Mouse (Mus musculus): ENCODE results near the gene Yy2. TPM values are rescaled to one million over a fixed set of nuclear protein-coding genes. Genes with fewer than 3 reads are reported as not detected.

Gene Yy2
- 2.9 and 3.1 TPM in 2 replicates for polyA plus RNA-seq (2014; fragmentation: Nextera tagmentation; extraction: Ambion mirVana)

GRCm38 (mm10) chrX:157568840-157569239 is at the start of gene Yy2:
Gene Yy2, minus strand, starts transcription at chrX:157568985.
- H3K4me2 ChIP-seq (ENCODE audit: low read length): no peak within 1 kb of the TSS
- peaks cover 18% of the 10 kb centered on the region; the same call in 1 of the 2 replicates for H3K36me3 ChIP-seq (ENCODE audit: control insufficient read depth, insufficient read depth, low read length)
- no peaks in the 10 kb centered on the region for H3K4me1 ChIP-seq (ENCODE audit: control insufficient read depth in 2 of 2, insufficient read depth in 2 of 2, low read length in 2 of 2)
- H3K9ac ChIP-seq (ENCODE audit: low read length): no peak within 1 kb of the TSS
- no peak for ATAC-seq (ENCODE audit: insufficient number of reproducible peaks, insufficient read depth, low FRiP score, low read depth)
- 77% methylated on average over 26 of the region's 26 CpGs for WGBS
- no peak within 1 kb of the TSS for H3K27ac ChIP-seq (replicated peaks in 1 of 2; ENCODE audit: control insufficient read depth in 1 of 2, insufficient read depth in 1 of 2, low read depth in 2 of 2, low read length in 2 of 2)
- H3K4me3 ChIP-seq (ENCODE audit: control insufficient read depth in 1 of 2, insufficient read depth in 1 of 2, low read depth in 1 of 2, low read length in 2 of 2): no peak within 1 kb of the TSS
- H3K9me3 ChIP-seq (ENCODE audit: control insufficient read depth, low read length): no peaks in the 10 kb centered on the region
- no peaks in the 10 kb centered on the region for H3K27me3 ChIP-seq (ENCODE audit: control insufficient read depth, insufficient read depth, low read length)

GRCm38 (mm10) chrX:157612894-157613293 is 44.1 kb upstream of the Yy2 start:
- Histone ChIP-seq H3K9me3 (ENCODE audit: control insufficient read depth, low read length) (no peaks in the 10 kb centered on the region), H3K4me2 (ENCODE audit: low read length) (peak overlapping the region; percentile 59), H3K9ac (ENCODE audit: low read length) (no peak overlapping the region), H3K27me3 (ENCODE audit: control insufficient read depth, insufficient read depth, low read length) (no peaks in the 10 kb centered on the region), H3K4me1 (ENCODE audit: control insufficient read depth in 2 of 2, insufficient read depth in 2 of 2, low read length in 2 of 2) (no peaks in the 10 kb centered on the region; a peak in 1 of 4 replicates), H3K27ac (replicated peaks in 1 of 2; ENCODE audit: control insufficient read depth in 1 of 2, insufficient read depth in 1 of 2, low read depth in 2 of 2, low read length in 2 of 2) (no peak overlapping the region), H3K4me3 (ENCODE audit: control insufficient read depth in 1 of 2, insufficient read depth in 1 of 2, low read depth in 1 of 2, low read length in 2 of 2) (peak overlapping the region; percentile 13 to 19; a peak in 1 of 4 replicates), H3K36me3 (ENCODE audit: control insufficient read depth, insufficient read depth, low read length) (no peaks in the 10 kb centered on the region)
- 27% methylated on average over 31 of the region's 32 CpGs for WGBS
- no peak for ATAC-seq (ENCODE audit: insufficient number of reproducible peaks, insufficient read depth, low FRiP score, low read depth)

GRCm38 (mm10) chrX:157601450-157601849 is 32.7 kb upstream of the Yy2 start:
- Histone ChIP-seq H3K9me3 (ENCODE audit: control insufficient read depth, low read length) (no peaks in the 10 kb centered on the region), H3K4me1 (ENCODE audit: control insufficient read depth in 2 of 2, insufficient read depth in 2 of 2, low read length in 2 of 2) (peaks cover 0 to 9% of the 10 kb centered on the region in 2 experiments; a peak in 1 of 4 replicates), H3K9ac (ENCODE audit: low read length) (no peak overlapping the region), H3K27ac (replicated peaks in 1 of 2; ENCODE audit: control insufficient read depth in 1 of 2, insufficient read depth in 1 of 2, low read depth in 2 of 2, low read length in 2 of 2) (no peak overlapping the region; a peak in 2 of 4 replicates), H3K4me2 (ENCODE audit: low read length) (no peak overlapping the region), H3K36me3 (ENCODE audit: control insufficient read depth, insufficient read depth, low read length) (no peaks in the 10 kb centered on the region), H3K4me3 (ENCODE audit: control insufficient read depth in 1 of 2, insufficient read depth in 1 of 2, low read depth in 1 of 2, low read length in 2 of 2) (no peak overlapping the region), H3K27me3 (ENCODE audit: control insufficient read depth, insufficient read depth, low read length) (no peaks in the 10 kb centered on the region)
- WGBS: 15% methylated on average over 3 of the region's 3 CpGs
- ATAC-seq (ENCODE audit: insufficient number of reproducible peaks, insufficient read depth, low FRiP score, low read depth): no peak

GRCm38 (mm10) chrX:157598186-157598996 is 29.6 kb upstream of the Yy2 start, which contains the start of gene Mbtps2:
Gene Mbtps2, minus strand, starts transcription at chrX:157598715.
- Histone ChIP-seq H3K9me3 (ENCODE audit: control insufficient read depth, low read length) (no peaks in the 10 kb centered on the region), H3K36me3 (ENCODE audit: control insufficient read depth, insufficient read depth, low read length) (no peaks in the 10 kb centered on the region), H3K4me2 (ENCODE audit: low read length) (peak within 1 kb of the TSS; percentile 64), H3K4me3 (ENCODE audit: control insufficient read depth in 1 of 2, insufficient read depth in 1 of 2, low read depth in 1 of 2, low read length in 2 of 2) (peak within 1 kb of the TSS; percentile 63 to 64), H3K27me3 (ENCODE audit: control insufficient read depth, insufficient read depth, low read length) (no peaks in the 10 kb centered on the region), H3K9ac (ENCODE audit: low read length) (peak within 1 kb of the TSS; percentile 85), H3K27ac (replicated peaks in 1 of 2; ENCODE audit: control insufficient read depth in 1 of 2, insufficient read depth in 1 of 2, low read depth in 2 of 2, low read length in 2 of 2) (peak within 1 kb of the TSS; percentile 87 to 89), H3K4me1 (ENCODE audit: control insufficient read depth in 2 of 2, insufficient read depth in 2 of 2, low read length in 2 of 2) (peaks cover 0 to 12% of the 10 kb centered on the region in 2 experiments; a peak in 1 of 4 replicates)
- WGBS: 14% methylated on average over 67 of the region's 74 CpGs
- peak; percentile 77 for ATAC-seq (ENCODE audit: insufficient number of reproducible peaks, insufficient read depth, low FRiP score, low read depth)

DNA sequence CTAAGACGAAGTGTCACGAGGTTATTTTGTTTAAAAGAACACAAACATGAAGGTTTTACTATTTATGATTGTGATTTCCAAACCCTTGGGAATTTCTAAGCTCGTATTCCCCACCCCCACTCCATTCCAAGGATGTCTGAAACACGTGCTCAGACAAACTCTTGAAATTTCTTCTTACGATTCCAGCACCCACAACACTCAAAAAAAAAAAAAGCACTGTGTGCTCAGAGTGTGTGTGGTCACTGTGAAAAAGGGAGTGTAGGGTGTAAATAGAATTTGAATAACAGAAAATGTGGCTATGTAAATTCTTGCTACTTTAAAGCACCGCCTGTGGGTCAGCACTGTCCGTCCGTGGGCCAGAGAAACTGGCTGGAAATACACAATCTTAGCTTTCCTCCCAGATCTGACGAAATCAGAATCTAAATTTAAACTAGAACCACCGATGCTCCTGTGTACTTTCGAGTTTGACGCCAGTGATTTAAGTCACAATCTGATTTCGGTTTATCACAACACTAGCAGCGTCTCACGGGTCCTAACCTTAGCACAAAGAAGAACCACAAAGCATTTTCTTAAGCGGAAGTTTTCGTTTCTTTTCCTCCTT is 28.9 kb upstream of the Yy2 start:
- peak overlapping the region; percentile 85 for H3K9ac ChIP-seq (ENCODE audit: low read length)
- no peak for ATAC-seq (ENCODE audit: insufficient number of reproducible peaks, insufficient read depth, low FRiP score, low read depth)

GRCm38 (mm10) chrX:157596802-157597201 is 28.0 kb upstream of the Yy2 start:
- Histone ChIP-seq H3K4me1 (ENCODE audit: control insufficient read depth in 2 of 2, insufficient read depth in 2 of 2, low read length in 2 of 2) (peaks cover 0 to 12% of the 10 kb centered on the region in 2 experiments; a peak in 1 of 4 replicates), H3K9me3 (ENCODE audit: control insufficient read depth, low read length) (no peaks in the 10 kb centered on the region), H3K27ac (replicated peaks in 1 of 2; ENCODE audit: control insufficient read depth in 1 of 2, insufficient read depth in 1 of 2, low read depth in 2 of 2, low read length in 2 of 2) (no peak overlapping the region), H3K4me3 (ENCODE audit: control insufficient read depth in 1 of 2, insufficient read depth in 1 of 2, low read depth in 1 of 2, low read length in 2 of 2) (peak overlapping the region; percentile 9 to 64; a peak in 3 of 4 replicates), H3K27me3 (ENCODE audit: control insufficient read depth, insufficient read depth, low read length) (no peaks in the 10 kb centered on the region), H3K36me3 (ENCODE audit: control insufficient read depth, insufficient read depth, low read length) (no peaks in the 10 kb centered on the region), H3K9ac (ENCODE audit: low read length) (peak overlapping the region; percentile 60), H3K4me2 (ENCODE audit: low read length) (peak overlapping the region; percentile 64)
- ATAC-seq (ENCODE audit: insufficient number of reproducible peaks, insufficient read depth, low FRiP score, low read depth): no peak
- 76% methylated on average over 5 of the region's 5 CpGs for WGBS

More for the DNA sequence above, 28.9 kb upstream of the Yy2 start:
- 18% methylated on average over 17 of the region's 17 CpGs for WGBS
- peak overlapping the region; percentile 64 for H3K4me2 ChIP-seq (ENCODE audit: low read length)
- peaks cover 0 to 12% of the 10 kb centered on the region in 2 experiments; a peak in 1 of 4 replicates for H3K4me1 ChIP-seq (ENCODE audit: control insufficient read depth in 2 of 2, insufficient read depth in 2 of 2, low read length in 2 of 2)
- no peaks in the 10 kb centered on the region for H3K27me3 ChIP-seq (ENCODE audit: control insufficient read depth, insufficient read depth, low read length)
- H3K27ac ChIP-seq (replicated peaks in 1 of 2; ENCODE audit: control insufficient read depth in 1 of 2, insufficient read depth in 1 of 2, low read depth in 2 of 2, low read length in 2 of 2): peak overlapping the region; percentile 74 to 89
- H3K36me3 ChIP-seq (ENCODE audit: control insufficient read depth, insufficient read depth, low read length): no peaks in the 10 kb centered on the region
- peak overlapping the region; percentile 63 to 64 for H3K4me3 ChIP-seq (ENCODE audit: control insufficient read depth in 1 of 2, insufficient read depth in 1 of 2, low read depth in 1 of 2, low read length in 2 of 2)
- H3K9me3 ChIP-seq (ENCODE audit: control insufficient read depth, low read length): no peaks in the 10 kb centered on the region

DNA sequence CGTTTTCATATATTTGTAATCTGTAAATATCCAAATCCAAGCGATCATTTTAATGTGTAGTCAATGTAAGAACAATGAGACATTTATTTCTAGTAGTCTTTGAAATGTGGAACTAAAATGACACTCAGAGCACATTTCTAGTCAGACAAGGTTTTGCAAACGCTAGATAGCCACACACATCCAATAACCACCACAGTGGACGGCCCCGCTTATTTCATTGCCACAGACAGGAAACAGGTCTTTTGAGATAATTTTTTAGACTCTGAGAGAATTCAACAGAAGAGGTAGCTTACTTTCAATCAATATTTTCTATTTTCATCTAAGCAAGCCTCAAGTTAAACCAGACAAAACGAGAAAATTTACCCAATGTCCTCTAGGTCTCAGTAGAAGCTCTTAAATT is 27.1 kb upstream of the Yy2 start:
- WGBS: 69% methylated on average over 6 of the region's 6 CpGs
- Histone ChIP-seq H3K9ac (ENCODE audit: low read length) (no peak overlapping the region), H3K9me3 (ENCODE audit: control insufficient read depth, low read length) (no peaks in the 10 kb centered on the region), H3K36me3 (ENCODE audit: control insufficient read depth, insufficient read depth, low read length) (no peaks in the 10 kb centered on the region), H3K27ac (replicated peaks in 1 of 2; ENCODE audit: control insufficient read depth in 1 of 2, insufficient read depth in 1 of 2, low read depth in 2 of 2, low read length in 2 of 2) (no peak overlapping the region), H3K4me3 (ENCODE audit: control insufficient read depth in 1 of 2, insufficient read depth in 1 of 2, low read depth in 1 of 2, low read length in 2 of 2) (no peak overlapping the region), H3K4me1 (ENCODE audit: control insufficient read depth in 2 of 2, insufficient read depth in 2 of 2, low read length in 2 of 2) (peaks cover 0 to 12% of the 10 kb centered on the region in 2 experiments; a peak in 1 of 4 replicates), H3K4me2 (ENCODE audit: low read length) (peak overlapping the region; percentile 64; the same call in 1 of the 2 replicates), H3K27me3 (ENCODE audit: control insufficient read depth, insufficient read depth, low read length) (no peaks in the 10 kb centered on the region)
- ATAC-seq (ENCODE audit: insufficient number of reproducible peaks, insufficient read depth, low FRiP score, low read depth): no peak
